ENCODE assay signal across 9 mouse cellular contexts in genomic region chr9:48723511-48724304, GRCm38 (mm10).
DNase-seq lines count a peak whose midpoint lies in the region; ATAC-seq lines count a peak whose summit lies in the region.
"Had no signal": no experiment of that assay in that cellular context is flagged by ENCODE, and none has a peak within 500 bp of the region (broad histone marks: within the 10 kb centered on the region; RNA-seq: fewer than 3 reads in every experiment).

No protein-coding gene starts in this region.

- no peak overlapping the region for H3K9ac ChIP-seq in intestine, embryonic 15.5 days
- H3K9ac ChIP-seq in liver, embryonic 11.5 days (ENCODE audit: low read depth, low read length): no peak overlapping the region
- no peak overlapping the region for H3K9ac ChIP-seq in neural tube, embryonic 15.5 days (replicated peaks)
- H3K9ac ChIP-seq: limb, embryonic 13.5 days had no signal

- H3K4me3 ChIP-seq in intestine, embryonic 15.5 days (replicated peaks): no peak overlapping the region
- no peak overlapping the region for H3K4me3 ChIP-seq in liver, embryonic 11.5 days (ENCODE audit: low read depth, low read length)
- no peak overlapping the region for H3K4me3 ChIP-seq in neural tube, embryonic 15.5 days (replicated peaks)
- H3K4me3 ChIP-seq: limb, embryonic 13.5 days had no signal

- peak; percentile 95 for ATAC-seq in intestine, embryonic 15.5 days
- peak; percentile 86 for ATAC-seq in liver, embryonic 11.5 days (replicated peaks; ENCODE audit: low FRiP score)
- no peak for ATAC-seq in neural tube, embryonic 15.5 days (ENCODE audit: low FRiP score)
- no peak for ATAC-seq in erythroid progenitor cell, adult 5-6 weeks (replicated peaks; ENCODE audit: low FRiP score, poor library complexity, severe bottlenecking)

- no peaks in the 10 kb centered on the region for H3K27me3 ChIP-seq in intestine, embryonic 15.5 days (replicated peaks)
- no peaks in the 10 kb centered on the region for H3K27me3 ChIP-seq in liver, embryonic 11.5 days (replicated peaks; ENCODE audit: control insufficient read depth, insufficient read depth, low read length)
- H3K27me3 ChIP-seq in neural tube, embryonic 15.5 days (replicated peaks): no peaks in the 10 kb centered on the region

- H3K27ac ChIP-seq in intestine, embryonic 15.5 days: peak overlapping the region; percentile 72
- no peak overlapping the region for H3K27ac ChIP-seq in liver, embryonic 11.5 days (ENCODE audit: low read depth, low read length)
- peak overlapping the region; percentile 28; the same call in 1 of the 2 replicates for H3K27ac ChIP-seq in neural tube, embryonic 15.5 days (replicated peaks)
- H3K27ac ChIP-seq: limb, embryonic 13.5 days had no signal

- no peaks in the 10 kb centered on the region for H3K36me3 ChIP-seq in intestine, embryonic 15.5 days
- no peaks in the 10 kb centered on the region for H3K36me3 ChIP-seq in liver, embryonic 11.5 days (ENCODE audit: control insufficient read depth, insufficient read depth, low read length)
- H3K36me3 ChIP-seq in neural tube, embryonic 15.5 days: no peaks in the 10 kb centered on the region
- H3K36me3 ChIP-seq: limb, embryonic 13.5 days had no signal

- H3K9me3 ChIP-seq in intestine, embryonic 15.5 days: no peaks in the 10 kb centered on the region
- no peaks in the 10 kb centered on the region for H3K9me3 ChIP-seq in liver, embryonic 11.5 days (ENCODE audit: control insufficient read depth, low read length)
- no peaks in the 10 kb centered on the region for H3K9me3 ChIP-seq in neural tube, embryonic 15.5 days (replicated peaks)
- H3K9me3 ChIP-seq: limb, embryonic 13.5 days had no signal

- DNase-seq in right cerebral cortex, adult 18-20 months: peak; percentile 91
- DNase-seq in right cerebral cortex, postnatal 4 days: no peak
- DNase-seq in frontal cortex, postnatal 14 days (ENCODE audit: low spot score in 2 of 2): peak; percentile 51
- DNase-seq in liver, embryonic 11.5 days (ENCODE audit: low spot score): no peak
- DNase-seq in c-Kit-positive CD71-positive TER-119-positive erythroid progenitor cells, embryonic 14.5 days (ENCODE audit: low spot score): no peak

- H3K4me2 ChIP-seq in intestine, embryonic 15.5 days (replicated peaks): peak overlapping the region; percentile 28; the same call in 1 of the 2 replicates
- H3K4me2 ChIP-seq in liver, embryonic 11.5 days: 0 out of 2 replicates have a peak overlapping the region, but pooled peaks have one; percentile 0
- no peak overlapping the region for H3K4me2 ChIP-seq in neural tube, embryonic 15.5 days
- H3K4me2 ChIP-seq: limb, embryonic 13.5 days had no signal

- 18% methylated on average over 10 of the region's 10 CpGs for WGBS in intestine, embryonic 15.5 days
- 31% methylated on average over 10 of the region's 10 CpGs for WGBS in liver, embryonic 11.5 days
- WGBS in neural tube, embryonic 15.5 days: 64% methylated on average over 10 of the region's 10 CpGs

- H3K4me1 ChIP-seq in intestine, embryonic 15.5 days (replicated peaks): peaks cover 14% of the 10 kb centered on the region
- peaks cover 10% of the 10 kb centered on the region; the same call in 1 of the 2 replicates for H3K4me1 ChIP-seq in liver, embryonic 11.5 days (replicated peaks; ENCODE audit: control insufficient read depth, insufficient read depth, low read length)
- peaks cover 34% of the 10 kb centered on the region for H3K4me1 ChIP-seq in neural tube, embryonic 15.5 days

Comparison
In these comparisons a context has a peak if more than half of its experiments do, and no peak if none do; other contexts are left out.
1. DNase-seq: peak in right cerebral cortex, adult 18-20 months (single experiment) and frontal cortex, postnatal 14 days (2 of 2); none in right cerebral cortex, postnatal 4 days (single experiment), liver, embryonic 11.5 days (single experiment) and c-Kit-positive CD71-positive TER-119-positive erythroid progenitor cells, embryonic 14.5 days (single experiment).
2. ATAC-seq: peak in intestine, embryonic 15.5 days (single experiment) and liver, embryonic 11.5 days (single experiment); none in neural tube, embryonic 15.5 days (single experiment) and erythroid progenitor cell, adult 5-6 weeks (single experiment).